Mouse (Mus musculus): ENCODE results near the gene Canx.
A peak's percentile ranks its signal among the peaks of the same experiment; 100 is the strongest.

DNA sequence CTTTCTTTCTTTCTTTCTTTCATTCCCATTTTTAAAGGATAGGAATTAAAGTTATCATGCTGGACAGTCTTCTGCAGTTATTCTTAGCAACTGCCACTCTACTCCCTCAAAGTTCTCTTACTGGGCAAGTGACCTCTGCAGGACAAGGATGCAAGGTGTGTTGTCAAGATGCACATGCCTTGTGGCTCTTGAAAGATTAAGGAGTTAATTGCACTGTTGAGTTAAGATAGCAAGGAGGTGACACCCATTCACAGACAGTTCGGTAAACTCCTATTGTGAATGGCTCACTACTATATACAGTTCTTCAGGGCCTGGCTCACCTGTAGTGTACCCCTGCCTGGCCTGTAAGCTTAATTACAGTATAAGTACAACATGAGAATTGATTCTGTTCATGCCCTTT lies 1.6 kb downstream of the Canx start:
- TF ChIP-seq CTCF (IDR thresholded peaks at IDR 0.05; ENCODE audit: low read depth) (0 out of 2 replicates have a peak, but pooled peaks have one; percentile 11), EP300 (IDR thresholded peaks at IDR 0.05; ENCODE audit: low read depth) (peak; percentile 87)

All from liver, postnatal 0 days (tissue).